Mouse (Mus musculus) thymus, adult 18-20 months (tissue): ENCODE measurements around the gene Scpep1.
"Not testable (repeated sequence)": the region's sequence is repeated elsewhere in the genome, so short reads cannot be mapped to it uniquely, and the experiment has no call there.

Source experiments
- DNase-seq, 2 experiments: peaks; one replicate each; pipeline ENCODE4 v3.0.0; 2022; ENCODE audit warnings: mixed read lengths in 2 of 2

The Scpep1 gene

GRCm38 (mm10) chr11:88955217-88955969 is at the start of gene Scpep1:
Gene Scpep1, minus strand, starts transcription at chr11:88955465.
- DNase-seq, result peak; percentile 91 to 93

GRCm38 (mm10) chr11:89003726-89004125 is 48.5 kb upstream of the Scpep1 start:
- DNase-seq, result no peak

- no peak for DNase-seq
Measured at GRCm38 (mm10) chr11:89003078-89003477, 47.8 kb upstream of the Scpep1 start.

- DNase-seq, result no peak
Measured at GRCm38 (mm10) chr11:89002621-89003020, 47.4 kb upstream of the Scpep1 start.

- no peak for DNase-seq
Measured at GRCm38 (mm10) chr11:89002068-89002467, 46.8 kb upstream of the Scpep1 start.

- no peak for DNase-seq
Measured at GRCm38 (mm10) chr11:89001569-89001968, 46.3 kb upstream of the Scpep1 start.

GRCm38 (mm10) chr11:89000527-89000819 is 45.2 kb upstream of the Scpep1 start:
- DNase-seq, result no peak

- no peak for DNase-seq
Measured at GRCm38 (mm10) chr11:88999723-89000526, 44.7 kb upstream of the Scpep1 start.

- peak; percentile 90 to 94 for DNase-seq
Measured at GRCm38 (mm10) chr11:88998974-88999722, 43.9 kb upstream of the Scpep1 start, which contains the start of gene Trim25. Gene Trim25, plus strand, starts transcription at chr11:88999376.

GRCm38 (mm10) chr11:88998406-88998805 is 43.1 kb upstream of the Scpep1 start:
- no peak for DNase-seq

- not testable (repeated sequence) for DNase-seq
Measured at GRCm38 (mm10) chr11:88997343-88997742, 42.1 kb upstream of the Scpep1 start.

GRCm38 (mm10) chr11:88996427-88996826 is 41.2 kb upstream of the Scpep1 start:
- DNase-seq, result no peak

- DNase-seq, result no peak
Measured at GRCm38 (mm10) chr11:88995616-88996015, 40.4 kb upstream of the Scpep1 start.

- DNase-seq, result no peak
Measured at GRCm38 (mm10) chr11:88994492-88994891, 39.2 kb upstream of the Scpep1 start.

- DNase-seq, result peak; percentile 53 to 77
Measured at GRCm38 (mm10) chr11:88993625-88994024, 38.4 kb upstream of the Scpep1 start.

GRCm38 (mm10) chr11:88993186-88993585 is 37.9 kb upstream of the Scpep1 start:
- DNase-seq, result no peak

GRCm38 (mm10) chr11:88989530-88989929 is 34.3 kb upstream of the Scpep1 start:
- DNase-seq, result no peak

- DNase-seq, result no peak
Measured at GRCm38 (mm10) chr11:88988956-88989355, 33.7 kb upstream of the Scpep1 start.

GRCm38 (mm10) chr11:88986616-88987015 is 31.4 kb upstream of the Scpep1 start:
- no peak for DNase-seq

- DNase-seq, result no peak
Measured at GRCm38 (mm10) chr11:88981337-88981736, 26.1 kb upstream of the Scpep1 start.

- no peak for DNase-seq
Measured at GRCm38 (mm10) chr11:88977188-88977587, 21.9 kb upstream of the Scpep1 start.

GRCm38 (mm10) chr11:88976320-88976719 is 21.1 kb upstream of the Scpep1 start:
- no peak for DNase-seq
